Mouse (Mus musculus) small intestine, adult 2 months (tissue): ENCODE measurements around the gene Pkd2l1.
"Not testable (repeated sequence)": the region's sequence is repeated elsewhere in the genome, so short reads cannot be mapped to it uniquely, and the experiment has no call there.

Source experiments
- CTCF ChIP-seq: fragments of 200-500 bp; IDR thresholded peaks from 2 replicates; pipeline ENCODE4 v1.5.1; 2012; ENCODE audit warnings: low read depth, mild to moderate bottlenecking, control low read depth, inconsistent platforms, low read length, moderate library complexity, mixed read lengths; ENCODE audit not compliant: insufficient replicate concordance, insufficient read length; ENCODE audit errors: extremely low read depth
- POLR2A ChIP-seq: fragments of 200-500 bp; IDR thresholded peaks from 2 replicates; pipeline ENCODE4 v1.6.1; 2012; ENCODE audit warnings: low read depth, mild to moderate bottlenecking, control low read depth, inconsistent platforms, low read length, moderate library complexity

- not testable (repeated sequence) for TF ChIP-seq POLR2A, CTCF
These were observed 71.6 kb downstream of the Pkd2l1 start for GRCm38 (mm10) chr19:44120686-44121085.
